Mouse (Mus musculus) layer of hippocampus, adult 11-12 months (tissue): Measurements from ENCODE around the gene Lrpprc.
A peak's percentile ranks its signal among the peaks of the same experiment; 100 is the strongest.

Experiments used
- DNase-seq: peaks from one replicate; pipeline ENCODE4 v3.0.0; 2022; ENCODE audit warnings: low spot score

Gene Lrpprc

DNA sequence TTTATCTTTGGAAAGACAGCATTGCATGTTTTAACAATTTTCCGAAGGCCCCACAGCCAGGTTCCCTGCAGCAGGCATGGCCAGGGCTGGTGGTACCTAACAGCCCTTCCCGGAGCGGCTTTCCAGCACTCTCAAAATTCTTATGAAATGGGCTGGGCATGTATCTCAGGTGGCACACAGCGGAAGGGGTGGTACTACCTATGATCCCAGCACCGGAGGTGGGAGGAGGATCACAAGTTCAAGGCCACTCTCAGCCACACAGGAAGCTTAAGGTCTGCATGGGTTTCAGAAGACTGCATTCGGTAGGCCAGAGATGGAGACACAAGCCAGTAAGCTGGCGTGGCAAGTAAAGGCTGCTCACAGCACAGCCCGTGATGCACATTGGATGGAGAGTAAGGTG, 31.6 kb downstream of the Lrpprc start:
- no peak for DNase-seq

DNA sequence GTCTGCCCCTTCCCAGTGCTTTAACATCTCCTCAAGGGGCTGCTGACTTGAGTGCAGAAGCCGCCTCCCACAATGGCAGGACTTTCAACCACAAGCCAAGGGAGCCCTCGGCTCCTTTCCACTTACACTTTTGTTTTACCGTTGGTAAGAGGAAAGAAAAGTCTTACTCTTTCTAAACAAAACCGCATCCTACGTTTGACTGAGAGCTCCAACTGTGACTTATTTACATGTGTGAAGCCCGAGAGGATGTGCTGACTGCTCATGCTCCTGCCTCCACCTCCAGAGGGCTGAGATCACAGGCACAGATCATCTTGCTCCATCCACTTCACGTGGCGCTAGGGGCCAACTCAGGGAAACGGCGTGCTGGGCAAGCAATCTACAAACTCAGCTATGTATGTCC, 32.2 kb downstream of the Lrpprc start:
- no peak for DNase-seq

DNA sequence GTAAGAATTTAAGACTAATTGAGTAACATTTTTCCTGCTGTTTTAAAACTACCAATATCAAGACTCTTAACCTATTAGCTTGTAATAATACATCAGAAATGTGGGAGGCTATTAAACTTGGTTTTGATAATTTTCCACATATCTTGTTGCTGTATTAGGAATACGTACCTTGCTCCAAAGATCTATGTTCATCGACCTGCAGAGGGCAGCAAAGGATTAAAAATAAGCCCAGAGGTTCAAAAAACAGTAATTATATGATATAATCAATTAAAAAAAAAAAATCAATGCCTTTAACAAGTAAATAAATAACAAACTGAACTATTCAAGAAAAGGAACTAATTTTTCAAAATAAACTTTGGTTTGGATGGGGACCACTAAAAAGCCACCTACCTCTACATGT, 34.5 kb downstream of the Lrpprc start:
- no peak for DNase-seq

DNA sequence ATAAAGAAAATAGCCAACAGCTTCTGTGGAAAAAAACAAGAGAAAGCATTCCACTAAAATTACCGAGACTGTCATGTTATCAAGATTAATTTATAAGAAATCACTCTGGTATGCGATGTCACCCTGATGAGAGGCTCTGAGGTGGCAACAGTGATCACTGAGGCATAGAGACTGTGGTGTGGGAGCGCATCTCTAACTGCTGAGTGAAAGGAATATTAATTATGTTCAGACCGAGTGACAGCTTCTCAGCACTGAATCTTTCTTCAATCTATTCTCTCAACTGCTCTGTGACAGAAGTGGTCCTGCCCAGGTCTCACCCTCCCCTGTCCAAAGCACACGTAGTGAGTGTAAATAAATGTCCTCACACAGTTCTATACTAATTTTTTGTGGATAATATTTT, 37.1 kb downstream of the Lrpprc start:
- no peak for DNase-seq

DNA sequence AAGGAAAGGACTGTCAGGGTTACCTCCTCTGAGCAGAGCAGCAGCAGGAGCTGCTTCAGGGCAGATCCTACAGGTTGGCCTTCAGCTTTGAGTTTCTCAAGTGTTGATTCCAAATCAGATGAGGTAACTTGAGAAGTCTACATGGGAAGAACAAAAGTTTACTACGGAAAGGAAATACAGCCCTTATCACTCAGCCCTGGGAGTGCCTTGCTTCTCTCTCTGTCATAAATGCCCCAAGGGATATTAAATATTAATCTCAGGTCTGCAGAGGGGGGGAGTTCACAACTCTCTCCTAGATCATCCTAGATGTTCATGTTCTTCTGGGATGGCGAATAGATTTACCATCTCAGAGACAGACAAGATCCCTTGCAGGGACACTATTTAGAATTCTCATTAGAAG, 38.3 kb downstream of the Lrpprc start:
- DNase-seq = no peak

DNA sequence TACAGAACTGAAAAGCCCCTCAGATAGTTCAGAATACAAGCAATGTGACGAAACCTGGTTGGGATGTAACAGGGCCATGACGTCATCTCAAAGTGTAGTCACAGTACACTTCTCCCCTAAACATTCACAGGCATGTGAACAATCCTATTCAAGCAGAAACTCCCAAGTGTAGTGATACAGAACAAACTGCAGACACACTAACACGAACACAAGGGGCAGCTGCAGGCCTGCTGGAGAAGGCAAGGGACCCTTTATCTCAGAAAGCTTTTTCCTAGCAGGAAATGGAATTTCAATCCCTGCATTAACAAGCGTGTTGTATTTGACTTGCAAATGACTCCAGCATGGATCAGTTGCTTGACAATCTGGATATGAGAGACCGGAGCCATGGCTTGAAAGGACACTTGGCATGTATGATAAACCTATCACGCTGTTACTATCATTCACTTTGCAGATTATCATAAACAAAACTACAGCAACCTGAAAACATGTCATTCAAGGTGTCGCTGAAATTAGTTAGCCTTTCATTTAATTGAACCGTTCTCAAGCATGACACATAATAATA, 38.9 kb downstream of the Lrpprc start:
- DNase-seq = no peak

DNA sequence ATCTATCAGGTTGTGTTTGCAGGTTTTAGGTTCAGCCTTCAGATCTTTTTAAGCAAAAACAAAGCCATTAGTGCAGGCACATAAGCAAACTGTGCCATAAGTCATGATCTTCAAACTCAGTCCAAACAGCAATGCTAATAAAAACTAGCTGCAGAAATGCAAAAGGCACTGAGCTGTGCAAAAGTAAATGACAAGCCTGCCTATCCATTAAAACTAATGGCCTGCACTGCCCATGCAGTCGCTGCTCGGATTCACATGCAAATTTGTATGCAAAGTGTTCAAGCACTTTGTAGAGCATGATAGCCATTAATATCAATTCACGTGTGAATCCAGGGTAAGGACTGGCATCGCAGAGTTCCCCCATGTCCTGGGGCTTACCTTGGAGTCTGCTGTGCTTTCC, 40.5 kb downstream of the Lrpprc start:
- DNase-seq = no peak

DNA sequence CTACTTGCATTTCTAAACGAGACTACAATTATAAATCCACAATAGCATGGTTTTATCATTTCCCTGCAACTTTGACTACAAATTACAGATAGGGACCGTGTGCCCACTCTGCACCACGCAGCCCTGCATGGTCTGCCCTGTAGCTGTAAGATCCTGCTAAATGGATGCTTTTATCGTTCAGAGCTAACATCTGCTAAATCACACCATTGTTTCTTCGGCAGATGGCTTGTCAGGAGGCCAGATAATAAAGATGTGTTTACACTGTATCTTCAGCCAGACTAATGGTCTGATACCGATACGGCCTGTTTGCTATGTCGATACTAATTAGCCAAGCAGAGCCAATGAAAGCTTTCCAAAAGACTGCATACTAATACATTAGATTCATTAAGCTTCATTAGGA, 41.3 kb downstream of the Lrpprc start:
- peak; percentile 51 for DNase-seq

DNA sequence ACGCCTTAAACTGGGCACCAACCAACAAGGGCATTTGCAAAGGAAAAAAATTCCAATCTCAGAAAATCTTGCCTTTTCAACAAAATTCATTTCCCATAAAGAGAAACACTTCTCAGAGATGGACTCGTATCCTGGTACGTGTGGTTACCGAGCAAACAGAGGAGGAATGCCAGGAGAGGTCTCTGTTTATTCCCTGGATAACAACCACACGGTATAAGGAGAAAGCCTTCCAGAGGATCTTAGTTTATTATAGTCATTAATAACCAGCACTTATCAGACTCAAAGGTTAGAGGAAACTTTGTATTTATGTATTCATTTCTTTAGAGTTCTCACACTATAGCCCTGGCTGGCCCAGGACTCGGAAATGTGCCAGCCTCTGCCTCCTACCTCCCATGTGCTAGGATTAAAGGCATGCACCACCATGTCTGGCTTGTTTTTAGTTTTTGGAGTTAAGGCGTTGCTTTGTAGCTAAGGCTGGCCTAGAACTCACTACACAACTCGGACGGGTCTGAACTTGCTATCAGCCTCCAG, 42.4 kb downstream of the Lrpprc start:
- no peak for DNase-seq

DNA sequence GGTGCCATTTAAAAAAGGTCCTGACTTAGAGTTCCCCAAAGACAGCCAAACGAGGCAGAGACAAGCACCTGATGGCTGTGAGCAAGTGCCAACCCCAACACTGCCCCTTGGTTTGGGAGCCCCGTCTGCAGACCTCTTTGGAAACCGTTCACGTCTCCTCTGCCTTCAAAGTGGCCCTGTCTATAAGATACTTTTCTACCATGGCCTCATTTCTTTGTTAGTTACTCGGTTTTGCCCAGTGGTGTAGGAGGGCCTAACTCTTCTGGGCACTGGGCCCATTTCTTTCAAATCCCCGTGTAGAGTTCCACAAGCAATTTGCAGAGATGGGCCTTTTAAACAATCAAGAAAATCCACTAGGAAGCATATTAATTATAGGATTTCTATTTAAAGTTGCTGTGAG, 43.4 kb downstream of the Lrpprc start:
- DNase-seq = peak; percentile 17

DNA sequence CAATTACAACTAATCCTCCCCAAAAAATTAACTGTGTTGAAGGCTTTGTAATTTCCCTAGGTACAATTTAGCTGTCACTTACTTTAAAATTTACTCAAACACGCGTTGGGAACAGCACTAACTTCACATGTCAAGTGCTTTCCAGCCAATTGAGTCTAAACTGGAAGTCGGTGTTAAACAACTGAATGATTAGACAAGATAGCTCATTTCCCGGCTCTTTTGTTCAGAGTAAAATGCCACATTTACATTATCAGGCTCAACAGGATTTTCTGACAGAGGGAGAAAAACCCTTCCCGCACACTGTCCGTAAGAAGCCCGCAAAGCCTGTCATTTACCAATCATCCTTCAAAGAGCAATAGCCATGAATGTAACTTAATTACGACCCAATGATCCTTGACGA, 45.6 kb downstream of the Lrpprc start:
- DNase-seq = no peak

DNA sequence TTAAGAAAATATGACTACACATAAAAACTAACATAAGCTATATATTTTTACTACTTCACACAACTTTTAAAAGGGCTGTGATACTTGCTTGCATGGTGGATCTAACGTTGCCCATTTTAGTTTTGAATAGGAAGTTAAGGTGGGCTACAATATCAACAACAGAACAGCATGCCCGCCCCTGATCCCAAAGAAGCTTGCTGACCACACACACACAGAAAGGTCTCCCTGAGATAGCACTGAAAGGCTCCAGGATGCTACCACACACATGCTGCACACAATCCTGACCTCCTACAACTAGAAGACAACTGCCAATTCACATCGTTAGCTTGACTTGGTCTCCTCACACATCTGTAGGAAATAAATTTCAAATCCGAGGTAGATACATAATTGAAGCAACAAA, 46.3 kb downstream of the Lrpprc start:
- no peak for DNase-seq

DNA sequence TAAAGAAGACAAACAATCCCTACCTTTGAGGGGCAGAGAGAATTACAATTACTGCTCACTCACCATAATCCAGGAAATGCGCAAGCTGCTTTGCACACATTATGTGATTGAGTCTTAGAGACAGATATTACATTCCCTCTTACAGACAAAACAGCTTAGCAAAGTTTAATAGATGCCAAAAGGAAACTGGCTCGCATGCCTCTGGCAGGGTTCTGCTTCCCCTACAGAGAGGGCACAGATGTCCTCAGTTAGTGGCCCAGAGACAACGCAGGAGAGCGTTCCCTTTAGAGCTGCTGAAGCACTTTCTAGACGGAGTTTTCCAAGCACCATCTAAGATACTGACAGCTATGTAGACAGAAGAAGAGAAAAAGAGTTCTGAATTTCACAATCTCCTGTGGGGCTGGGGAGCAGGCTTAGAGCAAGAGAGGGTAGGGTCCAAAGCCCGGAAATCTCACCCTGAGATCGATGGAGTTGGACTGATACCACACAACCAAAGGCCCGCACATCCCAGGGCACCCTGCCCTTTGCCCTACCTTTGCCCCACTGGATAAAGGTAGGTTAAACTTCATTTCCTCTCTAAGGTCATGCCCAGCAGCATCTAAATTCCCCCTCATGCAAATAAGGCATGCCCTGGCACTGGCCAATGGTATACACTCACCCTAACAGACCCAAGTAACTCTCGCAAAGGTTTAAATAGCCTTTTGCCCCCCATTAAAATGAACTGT, 52.4 kb downstream of the Lrpprc start:
- DNase-seq = no peak

DNA sequence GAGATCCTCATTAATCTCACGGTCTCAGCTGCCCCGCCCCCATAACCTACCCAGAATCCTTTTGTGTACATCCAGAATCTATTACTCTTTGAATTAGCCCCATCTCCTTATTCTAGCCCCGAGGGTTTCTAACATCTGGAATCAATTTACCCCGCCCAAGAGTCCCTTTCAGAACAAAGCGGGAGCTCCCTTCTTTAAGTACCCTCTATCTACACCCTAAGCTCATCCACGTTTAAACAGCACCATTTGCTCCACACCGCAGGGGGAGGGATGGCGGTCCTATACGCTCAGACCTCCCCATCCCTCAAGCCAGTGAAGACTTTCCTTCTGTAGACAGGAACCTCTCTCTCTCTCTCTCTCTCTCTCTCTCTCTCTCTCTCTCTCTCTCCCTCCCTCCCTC, 53.9 kb downstream of the Lrpprc start:
- no peak for DNase-seq

DNA sequence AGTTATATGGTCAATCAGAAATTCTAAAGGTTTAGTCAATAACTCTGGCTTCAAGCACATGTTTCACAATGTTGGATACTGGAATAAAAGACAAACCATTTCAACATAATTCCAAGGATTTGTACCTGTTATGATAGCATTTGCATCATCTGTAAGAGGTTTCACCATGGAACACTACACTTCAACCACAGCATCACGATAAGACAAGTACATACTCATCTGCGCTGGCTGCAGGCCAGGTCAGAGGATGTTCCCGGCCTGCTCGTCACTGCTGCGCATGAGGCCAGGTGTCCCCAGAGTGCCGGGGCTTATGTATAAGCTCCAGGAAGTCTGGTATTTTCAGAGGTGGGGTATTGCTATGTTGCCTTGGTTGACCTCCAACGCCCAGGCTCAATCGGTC, 58.0 kb downstream of the Lrpprc start:
- DNase-seq = no peak

DNA sequence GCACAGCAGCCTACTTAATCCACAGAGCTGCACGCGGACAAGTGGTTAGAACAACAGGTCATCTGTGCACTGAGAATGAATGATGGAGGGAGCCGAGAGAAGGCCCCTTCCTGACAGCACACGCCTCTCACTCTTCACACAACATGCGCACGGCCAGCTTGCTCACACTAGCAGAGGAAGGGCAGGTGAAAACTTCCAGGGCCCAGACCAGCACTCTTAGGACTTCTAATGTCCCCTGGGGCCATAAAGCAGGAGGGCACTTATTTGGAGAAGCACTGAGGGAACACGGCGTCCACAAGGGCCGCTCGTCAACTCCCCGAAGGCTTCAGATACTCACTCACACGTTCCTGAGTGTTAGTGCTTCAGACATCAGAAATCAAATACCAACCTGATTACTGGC, 59.2 kb downstream of the Lrpprc start:
- DNase-seq = no peak

DNA sequence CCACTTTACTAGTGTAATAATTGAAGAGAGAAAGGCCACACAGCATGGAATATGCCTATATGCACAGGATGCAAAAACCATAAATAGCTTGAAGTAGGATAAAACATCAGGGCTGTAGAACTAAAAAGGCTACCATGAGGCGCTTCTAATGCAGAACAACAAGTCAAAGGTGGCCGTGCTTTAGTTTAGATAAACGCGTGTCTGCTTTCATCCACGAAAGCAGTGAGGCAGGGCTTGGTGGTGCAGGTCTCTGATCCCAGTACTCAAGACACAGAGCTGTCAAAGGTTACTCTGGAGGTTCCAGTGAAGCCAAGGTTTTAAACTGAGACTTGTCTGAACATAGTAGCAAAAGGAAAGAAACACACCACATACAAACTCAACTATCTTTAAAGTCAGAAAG, 61.4 kb downstream of the Lrpprc start:
- DNase-seq = no peak

DNA sequence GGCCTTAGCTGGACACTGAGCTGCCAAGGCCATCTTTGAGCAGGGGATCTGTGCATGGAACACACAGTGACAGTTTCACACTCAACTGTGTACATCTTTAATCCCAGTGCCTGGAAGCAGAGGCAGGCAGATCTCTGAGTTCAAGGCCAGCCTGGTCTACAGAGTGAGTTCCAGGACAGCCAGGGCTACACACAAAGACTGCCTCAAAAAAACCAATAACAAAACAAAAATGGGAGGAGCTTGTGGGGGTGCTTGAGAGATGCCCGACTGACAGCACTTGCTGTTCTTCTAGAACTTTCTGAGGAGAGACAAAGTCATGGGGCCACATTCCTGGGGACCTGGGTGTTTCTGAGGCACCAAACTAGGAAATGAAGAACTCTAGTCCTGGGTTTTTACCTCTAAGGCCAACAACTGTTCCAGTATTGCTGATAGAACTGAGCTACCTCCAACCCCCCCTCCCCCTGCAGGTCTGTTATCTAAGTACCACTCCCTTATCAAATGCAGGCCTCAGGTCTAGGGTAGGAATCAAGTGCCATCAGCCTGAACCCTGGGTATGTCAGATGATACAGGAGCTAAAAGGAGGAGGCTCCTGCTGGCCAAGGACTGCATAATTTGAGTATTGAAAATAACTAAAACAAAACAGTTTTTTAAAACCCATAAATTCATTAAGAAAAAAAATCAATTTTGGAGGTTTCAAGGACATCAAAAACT, 62.2 kb downstream of the Lrpprc start:
- DNase-seq = no peak

DNA sequence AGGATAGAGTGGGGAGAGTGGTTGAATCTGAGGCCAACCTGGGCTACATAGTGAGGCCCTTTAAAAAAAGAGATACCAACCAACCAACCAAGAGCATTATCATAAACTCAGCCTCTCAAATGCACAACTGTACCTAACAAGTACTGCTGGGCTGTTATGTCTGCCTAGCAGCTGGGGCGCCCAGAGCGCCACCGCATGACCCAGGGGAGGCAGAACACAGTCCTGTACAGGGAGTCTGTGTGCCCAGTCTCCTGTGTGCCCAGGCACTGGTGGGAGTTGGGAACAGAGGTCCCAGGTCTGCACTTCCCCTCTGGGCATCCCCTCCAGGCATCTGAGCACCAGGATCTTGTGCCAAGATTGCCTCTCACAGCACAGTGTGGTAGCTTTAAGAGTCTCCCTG, 65.4 kb downstream of the Lrpprc start:
- DNase-seq = no peak

DNA sequence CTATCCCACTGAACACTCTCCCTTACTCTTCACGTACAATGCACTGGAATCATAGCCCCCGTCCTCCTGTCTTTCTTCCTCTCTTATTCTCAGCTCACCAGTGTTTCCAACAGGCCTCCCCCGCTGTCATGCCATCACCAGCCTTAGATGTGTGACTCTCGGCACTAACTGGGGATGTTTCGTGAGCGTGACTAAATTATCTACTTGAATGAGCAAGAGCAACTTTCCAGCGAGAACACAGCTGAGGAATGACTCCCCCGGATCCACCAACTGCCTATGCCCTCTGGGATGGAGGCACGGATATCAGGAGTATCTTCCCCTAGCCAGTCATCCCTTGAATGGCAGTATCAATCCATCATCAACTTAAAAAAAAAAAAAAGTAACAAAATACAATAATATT, 66.6 kb downstream of the Lrpprc start:
- DNase-seq = no peak

DNA sequence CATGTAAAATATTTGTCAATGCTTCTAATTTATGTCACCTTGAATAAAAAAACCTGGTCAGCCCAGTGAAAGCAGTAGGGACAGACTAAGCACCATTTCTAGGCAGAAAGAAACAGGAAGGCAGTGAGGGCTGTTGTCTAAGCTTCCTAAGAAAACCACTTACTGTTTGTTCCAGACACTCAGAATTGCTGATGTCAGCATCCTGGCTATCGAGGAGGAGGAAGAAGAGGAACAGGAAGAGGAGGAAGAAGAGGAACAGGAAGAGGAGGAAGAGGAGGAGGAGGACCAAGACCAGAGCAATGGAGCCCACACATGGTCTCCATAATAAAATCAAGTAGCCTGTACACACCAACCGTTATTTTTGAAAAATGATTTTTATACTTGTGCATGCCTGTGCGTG, 71.5 kb downstream of the Lrpprc start:
- DNase-seq = no peak

DNA sequence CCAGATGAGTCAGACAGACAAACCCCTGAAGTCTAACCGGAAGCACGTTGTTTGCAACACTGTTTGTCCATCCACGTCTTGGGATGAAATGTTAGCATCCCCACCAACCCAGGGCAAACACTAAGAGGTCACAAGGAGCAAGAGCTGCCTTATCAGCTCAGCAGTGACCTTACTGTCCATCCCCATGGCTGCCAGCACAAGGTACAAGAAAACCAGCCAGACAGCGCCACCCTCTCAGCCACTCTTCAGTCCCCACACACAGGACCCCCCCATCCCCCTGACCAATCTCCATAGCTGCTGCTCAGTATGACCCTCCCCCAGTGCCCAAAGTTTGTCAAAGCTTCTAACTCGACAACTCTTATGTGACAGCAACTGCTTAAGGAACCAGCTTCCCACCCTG, 73.2 kb downstream of the Lrpprc start:
- no peak for DNase-seq

DNA sequence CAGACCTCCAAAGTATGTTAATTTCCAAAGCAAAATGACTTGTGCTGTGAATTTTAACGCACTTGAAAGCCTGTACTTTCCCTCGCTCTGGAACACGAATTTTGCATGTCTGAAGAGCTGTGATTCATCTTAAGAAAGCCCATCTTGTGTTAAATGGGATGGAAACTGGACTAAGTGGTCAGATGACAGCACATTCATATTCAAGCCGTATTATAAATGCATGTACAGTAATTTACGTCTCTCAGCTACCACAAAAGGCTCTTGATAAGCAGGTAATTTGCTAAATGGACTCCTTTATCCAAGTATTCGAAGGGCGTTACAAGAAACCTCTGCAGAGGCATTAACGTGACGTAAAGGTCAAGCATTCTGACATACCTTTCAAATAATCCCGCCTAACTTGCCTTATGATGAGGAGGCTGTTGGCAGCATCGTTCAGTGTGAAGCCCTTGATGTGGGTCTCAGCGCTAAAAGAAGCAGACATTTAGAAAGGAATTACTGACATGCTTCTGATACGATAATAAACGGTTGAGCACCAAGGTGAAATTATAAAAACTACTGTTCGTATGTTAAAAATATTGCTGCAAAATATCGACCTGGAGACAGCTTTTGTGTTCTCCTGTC, 74.2 kb downstream of the Lrpprc start:
- DNase-seq = no peak
